Mouse (Mus musculus): ENCODE data around the gene Ror2. TPM values are rescaled to one million over a fixed set of nuclear protein-coding genes. Genes with fewer than 3 reads are reported as not detected.

Gene Ror2
- polyA plus RNA-seq, 1 experiment from 2014 or later = 3.3 TPM

DNA sequence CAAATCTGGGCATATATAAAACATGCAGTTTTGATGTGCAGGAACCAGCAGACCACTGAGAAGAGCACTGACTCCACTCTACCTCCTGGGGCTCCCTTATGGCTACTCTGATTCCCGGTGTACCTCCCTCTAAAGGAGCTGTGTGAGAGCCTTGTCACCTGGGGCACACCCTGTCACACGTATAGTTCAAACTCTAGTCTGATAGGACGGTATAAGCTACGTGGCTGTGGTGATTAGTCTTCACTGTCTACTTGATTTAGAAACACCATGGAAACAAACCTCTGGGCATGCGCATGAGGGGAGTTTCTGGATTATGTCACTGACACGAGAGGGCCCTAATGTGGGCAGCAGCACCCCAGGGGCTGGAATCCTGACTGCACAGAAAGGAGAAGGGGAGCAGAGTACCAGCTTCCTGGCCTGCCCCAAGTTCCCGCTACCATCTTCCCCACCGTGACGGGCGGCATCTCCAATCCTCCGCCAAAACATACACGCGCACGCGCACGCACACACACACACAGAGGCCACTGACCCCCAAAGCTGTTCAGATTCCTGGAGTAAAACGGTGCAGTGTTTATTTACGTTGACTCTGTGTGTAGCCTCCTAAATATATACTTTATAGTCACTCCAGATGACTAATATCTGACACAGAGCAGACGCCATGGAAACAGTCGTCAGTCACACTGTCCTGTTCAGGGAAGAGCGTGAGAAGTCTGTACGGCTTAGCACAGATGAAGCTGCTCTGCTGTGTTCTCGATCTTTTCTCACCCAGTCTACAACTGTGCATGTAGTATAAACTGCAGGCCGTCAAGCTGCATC is 37.1 kb downstream of the Ror2 start:
- Histone ChIP-seq H3K27ac (replicated peaks) (no peak overlapping the region), H3K36me3 (no peaks in the 10 kb centered on the region), H3K4me2 (no peak overlapping the region), H3K9ac (no peak overlapping the region), H3K27me3 (no peaks in the 10 kb centered on the region), H3K4me3 (no peak overlapping the region), H3K4me1 (replicated peaks) (peaks cover 4% of the 10 kb centered on the region; the same call in 1 of the 2 replicates), H3K9me3 (no peaks in the 10 kb centered on the region)
- WGBS = 64% methylated on average over 24 of the region's 24 CpGs
- ATAC-seq (ENCODE audit: low FRiP score, low read depth) = peak; percentile 34; the same call in 1 of the 2 replicates

DNA sequence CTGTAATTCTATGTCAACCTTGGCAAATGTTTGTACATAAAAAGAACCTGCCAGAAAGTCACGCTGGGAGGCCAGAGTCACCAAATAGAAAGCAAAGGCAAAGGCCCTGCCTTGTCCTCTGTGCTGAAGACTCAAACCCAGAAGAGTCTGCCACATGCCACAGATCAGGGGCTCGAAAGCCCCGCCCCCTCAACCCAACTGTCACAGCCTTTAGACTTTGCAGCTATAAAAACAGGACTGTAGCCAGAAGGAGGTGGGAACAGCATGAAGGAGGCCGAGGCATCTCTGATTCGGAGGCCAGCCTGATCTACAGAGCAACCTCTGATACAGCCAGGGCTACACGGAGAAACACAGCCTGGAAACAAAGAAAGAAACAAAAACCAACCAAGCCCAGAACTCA is 37.8 kb downstream of the Ror2 start:
- no peak for ATAC-seq (ENCODE audit: low FRiP score, low read depth)

DNA sequence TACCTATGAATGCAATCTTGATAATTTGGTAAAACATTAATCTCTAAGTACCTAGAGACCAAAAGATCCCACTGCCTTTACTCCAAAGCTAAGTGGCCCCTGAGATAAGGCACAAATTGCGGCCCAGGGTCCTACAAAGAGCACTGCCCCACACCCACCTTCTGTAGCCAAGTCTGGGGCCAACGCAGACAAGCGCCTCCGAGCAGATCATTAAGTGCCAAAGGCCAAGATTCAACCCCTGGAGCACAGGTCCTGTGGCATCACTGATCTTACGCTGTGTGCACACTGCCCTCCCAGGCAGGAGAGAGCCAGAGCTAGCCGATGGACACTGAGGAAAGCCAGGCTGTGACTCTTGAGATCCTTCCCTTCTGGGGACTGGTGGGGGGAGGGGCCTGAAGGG is 38.7 kb downstream of the Ror2 start:
- Histone ChIP-seq H3K4me3 (no peak overlapping the region), H3K4me1 (replicated peaks) (peaks cover 4% of the 10 kb centered on the region; the same call in 1 of the 2 replicates), H3K27ac (replicated peaks) (no peak overlapping the region), H3K9ac (no peak overlapping the region), H3K9me3 (no peaks in the 10 kb centered on the region), H3K4me2 (no peak overlapping the region), H3K36me3 (no peaks in the 10 kb centered on the region), H3K27me3 (no peaks in the 10 kb centered on the region)
- WGBS = 79% methylated on average over 6 of the region's 6 CpGs
- ATAC-seq (ENCODE audit: low FRiP score, low read depth) = no peak

More for the DNA sequence above, 37.8 kb downstream of the Ror2 start:
- peaks cover 4% of the 10 kb centered on the region; the same call in 1 of the 2 replicates for H3K4me1 ChIP-seq (replicated peaks)
- H3K9me3 ChIP-seq = no peaks in the 10 kb centered on the region
- no peak overlapping the region for H3K9ac ChIP-seq
- no peak overlapping the region for H3K4me2 ChIP-seq
- no peak overlapping the region for H3K4me3 ChIP-seq
- no peak overlapping the region for H3K27ac ChIP-seq (replicated peaks)
- WGBS = 61% methylated on average over 6 of the region's 6 CpGs
- H3K27me3 ChIP-seq = no peaks in the 10 kb centered on the region
- no peaks in the 10 kb centered on the region for H3K36me3 ChIP-seq

DNA sequence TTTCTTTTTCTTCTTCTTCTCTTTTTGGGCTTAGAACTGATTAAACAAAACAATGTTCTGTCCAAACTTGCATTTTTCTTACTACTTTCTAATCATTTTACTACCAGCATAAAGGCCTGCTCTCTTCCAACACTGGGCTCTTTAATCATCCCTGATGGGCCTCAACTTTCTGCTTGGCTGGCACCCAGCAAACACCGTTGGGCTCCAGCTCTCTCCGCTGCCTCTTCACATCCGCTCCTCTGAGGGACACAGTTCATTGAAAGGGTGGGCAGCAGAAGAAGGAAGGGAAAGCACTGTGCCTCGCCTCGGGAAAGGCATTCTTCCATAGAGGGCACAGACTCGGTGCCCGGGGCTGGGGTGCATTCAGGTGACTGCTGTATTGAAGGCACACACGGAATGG is 41.8 kb downstream of the Ror2 start:
- Histone ChIP-seq H3K4me1 (replicated peaks) (peaks cover 4% of the 10 kb centered on the region; the same call in 1 of the 2 replicates), H3K27ac (replicated peaks) (no peak overlapping the region), H3K9ac (no peak overlapping the region), H3K27me3 (no peaks in the 10 kb centered on the region), H3K9me3 (no peaks in the 10 kb centered on the region), H3K4me3 (no peak overlapping the region), H3K4me2 (no peak overlapping the region), H3K36me3 (no peaks in the 10 kb centered on the region)
- no peak for ATAC-seq (ENCODE audit: low FRiP score, low read depth)
- WGBS = 57% methylated on average over 8 of the region's 8 CpGs

DNA sequence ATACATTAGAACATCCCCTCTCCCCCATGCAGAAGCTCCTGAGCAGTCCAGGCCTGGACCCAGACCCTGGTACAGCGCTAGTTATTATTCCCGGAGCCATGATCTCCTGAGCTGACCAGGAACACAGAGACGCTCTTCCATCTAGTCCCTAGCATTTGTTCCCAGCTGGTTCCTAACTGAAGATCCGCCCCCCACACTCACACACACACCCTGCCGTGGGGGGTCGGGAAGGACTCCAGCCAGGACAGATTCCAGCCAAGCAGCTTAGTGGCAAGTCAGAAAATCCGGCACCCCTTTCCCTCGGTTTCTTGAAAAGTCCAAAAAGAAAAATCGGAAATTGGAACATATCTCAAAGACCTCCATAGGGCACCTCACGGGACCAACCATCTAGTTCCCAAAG is 48.5 kb downstream of the Ror2 start:
- no peak overlapping the region for H3K9ac ChIP-seq
- H3K27ac ChIP-seq (replicated peaks) = no peak overlapping the region
- no peak for ATAC-seq (ENCODE audit: low FRiP score, low read depth)
- H3K4me3 ChIP-seq = no peak overlapping the region
- no peaks in the 10 kb centered on the region for H3K36me3 ChIP-seq
- no peak overlapping the region for H3K4me2 ChIP-seq
- H3K27me3 ChIP-seq = no peaks in the 10 kb centered on the region
- WGBS = 62% methylated on average over 10 of the region's 10 CpGs
- H3K4me1 ChIP-seq (replicated peaks) = peaks cover 22% of the 10 kb centered on the region
- H3K9me3 ChIP-seq = no peaks in the 10 kb centered on the region

DNA sequence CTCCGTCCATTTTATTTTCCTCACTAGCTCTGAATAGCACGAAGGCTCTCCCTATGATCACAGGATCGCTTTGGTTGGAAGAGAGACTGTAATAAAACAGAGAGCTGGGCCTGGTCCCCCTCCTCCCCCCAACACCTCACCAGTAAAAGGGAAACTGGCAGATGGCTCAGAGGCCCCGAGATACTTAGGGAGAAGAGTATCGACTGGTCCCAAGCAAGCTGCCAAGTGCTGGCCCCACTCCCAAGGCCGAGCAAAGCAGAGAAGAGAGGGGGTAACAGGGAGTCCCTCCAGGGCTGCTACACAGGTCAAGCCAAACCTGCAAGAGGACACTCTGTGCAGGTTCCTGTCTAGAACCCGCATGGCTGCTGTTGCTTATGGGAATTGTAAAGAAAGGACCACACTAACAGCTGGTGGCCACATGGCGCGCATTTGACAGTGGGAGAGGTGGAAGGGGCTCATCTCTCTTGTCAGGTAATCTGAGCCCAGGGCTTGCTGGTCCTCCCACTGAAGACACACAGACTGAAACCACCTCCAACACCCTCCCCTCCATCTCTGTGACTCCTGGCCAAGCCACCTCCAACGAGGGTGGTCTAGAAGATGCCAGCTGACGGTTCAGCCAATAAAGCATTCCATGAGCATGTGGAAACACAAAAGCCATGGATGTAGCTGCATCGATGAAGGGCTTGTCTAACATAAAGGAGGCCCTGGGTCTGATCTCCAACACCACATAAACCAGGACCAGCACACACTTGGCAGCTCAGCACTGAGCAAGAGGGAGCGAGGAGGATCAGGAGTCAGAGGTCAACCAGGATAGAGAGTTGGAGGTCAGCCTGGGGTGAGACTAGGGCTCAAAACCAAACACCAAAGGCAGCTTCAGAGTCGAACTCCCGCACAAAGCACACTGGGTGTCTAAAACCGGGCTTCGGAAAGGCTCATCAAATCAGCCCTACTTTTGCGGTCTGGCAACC is 49.2 kb downstream of the Ror2 start:
- Histone ChIP-seq H3K9ac (no peak overlapping the region), H3K4me3 (no peak overlapping the region), H3K4me1 (replicated peaks) (peaks cover 24% of the 10 kb centered on the region), H3K36me3 (no peaks in the 10 kb centered on the region), H3K27ac (replicated peaks) (peak overlapping the region; percentile 2; the same call in 1 of the 2 replicates), H3K27me3 (no peaks in the 10 kb centered on the region), H3K4me2 (no peak overlapping the region), H3K9me3 (no peaks in the 10 kb centered on the region)
- ATAC-seq (ENCODE audit: low FRiP score, low read depth) = peak; percentile 51
- 40% methylated on average over 18 of the region's 18 CpGs for WGBS

DNA sequence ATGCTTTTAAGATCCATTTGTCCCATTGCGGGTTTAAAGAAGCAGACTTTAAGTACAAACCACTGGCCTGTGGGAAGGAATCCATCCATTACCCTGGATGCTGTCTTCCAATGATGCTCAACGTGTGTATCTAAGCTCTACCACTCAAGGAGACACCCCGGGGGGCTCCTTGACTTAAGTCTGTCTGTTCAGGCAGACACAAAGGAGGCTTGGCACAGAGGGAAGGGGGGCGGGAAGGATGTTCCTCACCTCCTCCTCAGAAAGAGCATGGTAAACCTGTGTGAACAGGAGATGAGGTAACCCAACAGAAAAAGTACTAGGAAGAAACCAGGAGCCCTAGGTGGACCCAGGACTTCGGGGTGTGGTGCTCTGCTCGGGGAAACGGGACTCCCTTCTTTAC is 50.0 kb downstream of the Ror2 start:
- Histone ChIP-seq H3K36me3 (no peaks in the 10 kb centered on the region), H3K4me2 (no peak overlapping the region), H3K9me3 (no peaks in the 10 kb centered on the region), H3K27me3 (no peaks in the 10 kb centered on the region), H3K4me3 (no peak overlapping the region), H3K9ac (no peak overlapping the region), H3K4me1 (replicated peaks) (peaks cover 30% of the 10 kb centered on the region), H3K27ac (replicated peaks) (0 out of 2 replicates have a peak overlapping the region, but pooled peaks have one; percentile 2)
- WGBS = 22% methylated on average over 7 of the region's 7 CpGs
- ATAC-seq (ENCODE audit: low FRiP score, low read depth) = no peak

DNA sequence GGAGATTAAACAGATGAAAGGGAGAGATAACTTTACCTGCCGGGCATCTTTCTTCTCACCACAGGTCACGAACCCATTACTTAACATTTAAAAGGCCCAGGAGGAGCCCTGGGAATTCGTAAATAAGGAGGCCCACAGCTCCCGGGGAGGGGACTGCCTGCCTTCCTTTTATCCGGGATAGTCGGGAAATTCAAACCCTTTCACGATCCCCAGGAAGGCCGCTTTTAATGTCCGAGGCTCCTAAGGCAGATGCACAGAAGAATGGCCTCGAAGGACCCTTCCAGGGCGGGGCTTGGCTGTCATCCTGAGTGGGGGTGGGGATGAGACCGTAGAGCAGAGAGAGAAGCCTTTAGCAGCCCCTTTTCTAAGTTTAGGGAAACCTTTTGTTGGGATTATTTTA is 51.1 kb downstream of the Ror2 start:
- Histone ChIP-seq H3K36me3 (no peaks in the 10 kb centered on the region), H3K9ac (no peak overlapping the region), H3K9me3 (no peaks in the 10 kb centered on the region), H3K4me3 (no peak overlapping the region), H3K4me2 (no peak overlapping the region), H3K27me3 (no peaks in the 10 kb centered on the region), H3K27ac (replicated peaks) (no peak overlapping the region), H3K4me1 (replicated peaks) (peaks cover 33% of the 10 kb centered on the region)
- ATAC-seq (ENCODE audit: low FRiP score, low read depth) = no peak
- 8% methylated on average over 12 of the region's 12 CpGs for WGBS

DNA sequence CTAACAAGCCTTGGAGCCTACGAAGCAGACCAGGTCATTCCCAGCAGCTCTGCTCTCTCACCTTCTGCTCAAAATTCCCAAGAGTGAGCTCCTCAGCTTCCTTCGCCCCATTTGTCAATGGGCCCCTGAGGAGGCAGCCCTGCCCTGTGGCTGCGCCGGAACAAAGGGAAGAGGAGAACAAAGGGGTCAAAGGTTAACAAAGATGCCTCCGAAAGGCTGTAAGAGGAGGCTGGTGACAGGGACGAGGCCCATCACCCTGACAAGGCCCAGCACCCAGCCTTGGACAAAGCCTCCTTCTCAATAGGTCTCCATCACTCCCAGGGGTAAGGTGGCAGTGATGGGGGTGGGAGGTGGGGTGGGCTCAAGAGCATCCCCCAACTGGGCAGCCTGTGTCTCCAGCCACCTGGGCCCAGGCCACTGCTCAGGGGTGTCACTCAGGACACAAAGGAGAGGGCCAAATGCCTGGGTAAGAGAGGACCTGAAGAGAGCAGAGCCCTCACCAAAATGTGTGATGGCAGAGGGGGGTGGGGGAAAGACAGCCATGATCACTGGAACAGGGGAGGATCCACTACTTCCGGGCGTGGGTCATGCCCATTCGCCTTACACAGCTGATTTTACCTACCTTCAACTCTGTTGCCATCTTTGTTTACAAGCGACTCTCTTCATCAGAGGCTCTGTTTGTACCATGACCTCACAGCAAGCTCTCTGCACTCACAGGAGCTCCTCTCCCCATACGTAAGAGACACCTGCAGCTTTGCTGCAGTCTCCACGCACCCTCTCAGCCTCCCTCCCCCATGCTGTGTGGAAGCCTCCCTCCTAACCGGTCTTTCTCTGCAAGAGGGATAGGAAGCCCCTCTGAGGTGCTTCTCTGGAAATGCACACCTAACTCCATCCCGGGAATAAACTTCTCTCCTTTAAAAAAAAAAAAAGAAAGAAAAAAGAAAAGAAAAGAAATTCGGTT is 51.8 kb downstream of the Ror2 start:
- H3K9ac ChIP-seq = no peak overlapping the region
- H3K4me3 ChIP-seq = no peak overlapping the region
- no peak for ATAC-seq (ENCODE audit: low FRiP score, low read depth)
- H3K4me2 ChIP-seq = no peak overlapping the region
- WGBS = 28% methylated on average over 15 of the region's 15 CpGs
- H3K4me1 ChIP-seq (replicated peaks) = peaks cover 33% of the 10 kb centered on the region
- no peaks in the 10 kb centered on the region for H3K27me3 ChIP-seq
- no peaks in the 10 kb centered on the region for H3K36me3 ChIP-seq
- no peaks in the 10 kb centered on the region for H3K9me3 ChIP-seq
- no peak overlapping the region for H3K27ac ChIP-seq (replicated peaks)

DNA sequence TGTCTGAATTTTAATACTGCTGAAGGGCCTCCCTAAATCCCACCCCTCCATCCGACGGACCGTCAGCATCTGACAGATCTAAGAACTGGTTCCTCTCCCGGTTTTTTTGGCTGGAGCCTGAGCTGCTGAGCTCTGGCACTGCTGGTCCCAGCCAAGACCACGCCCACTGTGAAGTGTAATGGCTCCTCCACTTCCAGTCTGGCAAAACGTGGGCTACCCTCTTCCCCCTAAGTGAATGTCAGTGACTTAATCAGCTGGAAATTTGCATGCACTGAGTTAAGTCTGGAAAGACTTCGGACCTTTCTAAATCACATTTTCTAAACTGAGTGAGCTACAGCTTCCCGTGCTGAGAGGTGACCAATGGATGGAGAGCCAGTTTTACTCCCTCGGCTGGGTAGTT is 52.5 kb downstream of the Ror2 start:
- 11% methylated on average over 9 of the region's 9 CpGs for WGBS
- Histone ChIP-seq H3K27me3 (no peaks in the 10 kb centered on the region), H3K27ac (replicated peaks) (no peak overlapping the region), H3K9me3 (no peaks in the 10 kb centered on the region), H3K36me3 (no peaks in the 10 kb centered on the region), H3K9ac (no peak overlapping the region), H3K4me3 (no peak overlapping the region), H3K4me2 (no peak overlapping the region), H3K4me1 (replicated peaks) (peaks cover 33% of the 10 kb centered on the region)
- ATAC-seq (ENCODE audit: low FRiP score, low read depth) = no peak

DNA sequence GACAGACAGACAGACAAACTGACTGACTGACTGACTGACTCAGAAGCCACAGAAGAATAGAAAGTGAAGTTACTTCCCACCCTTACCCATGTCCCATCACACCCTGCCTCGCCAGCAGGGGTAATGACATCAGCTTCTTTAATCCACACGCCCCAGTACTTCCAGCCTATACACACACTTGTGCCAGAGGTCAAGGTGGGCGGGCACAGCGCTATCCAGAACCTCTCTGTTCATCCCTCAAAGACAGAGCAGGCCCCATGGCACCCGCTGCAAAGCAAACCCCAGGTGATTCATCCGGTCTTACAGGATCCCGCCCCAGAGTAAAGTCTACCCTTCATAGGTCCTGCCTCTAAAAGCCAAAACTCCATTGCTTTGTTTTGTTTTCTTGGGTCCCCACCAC is 53.5 kb downstream of the Ror2 start:
- WGBS = 37% methylated on average over 7 of the region's 7 CpGs

More for the DNA sequence above, 53.5 kb downstream of the Ror2 start:
- Histone ChIP-seq H3K4me3 (no peak overlapping the region), H3K36me3 (no peaks in the 10 kb centered on the region), H3K27ac (replicated peaks) (no peak overlapping the region), H3K9me3 (no peaks in the 10 kb centered on the region), H3K4me2 (no peak overlapping the region), H3K27me3 (no peaks in the 10 kb centered on the region), H3K4me1 (replicated peaks) (peaks cover 33% of the 10 kb centered on the region), H3K9ac (no peak overlapping the region)
- ATAC-seq (ENCODE audit: low FRiP score, low read depth) = no peak

All from hindbrain, embryonic 15.5 days (tissue).